Mouse (Mus musculus) MEL (cell line): ENCODE measurements at regions not wholly inside any gene's neighbourhood (a gene's known extent, or its start where the extent isn't known, plus 50 kb on each side); places are given as distances from the start of the nearest gene placed in this dataset.

Source experiments
- MAX ChIP-seq: IDR thresholded peaks from 2 replicates; pipeline ENCODE4 v1.6.1; 2011; ENCODE audit warnings: low read length, improper control_type of control experiment
- POLR2A ChIP-seq, 2 experiments: IDR thresholded peaks; 2 replicates each; pipeline ENCODE4 v1.6.1; 2011 to 2012; ENCODE audit warnings: low read length in 2 of 2, mild to moderate bottlenecking in 2 of 2, control low read depth in 1 of 2, improper control_type of control experiment in 1 of 2, low read depth in 1 of 2, moderate library complexity in 1 of 2; ENCODE audit not compliant: control insufficient read depth in 1 of 2, insufficient read depth in 1 of 2, poor library complexity in 1 of 2

DNA sequence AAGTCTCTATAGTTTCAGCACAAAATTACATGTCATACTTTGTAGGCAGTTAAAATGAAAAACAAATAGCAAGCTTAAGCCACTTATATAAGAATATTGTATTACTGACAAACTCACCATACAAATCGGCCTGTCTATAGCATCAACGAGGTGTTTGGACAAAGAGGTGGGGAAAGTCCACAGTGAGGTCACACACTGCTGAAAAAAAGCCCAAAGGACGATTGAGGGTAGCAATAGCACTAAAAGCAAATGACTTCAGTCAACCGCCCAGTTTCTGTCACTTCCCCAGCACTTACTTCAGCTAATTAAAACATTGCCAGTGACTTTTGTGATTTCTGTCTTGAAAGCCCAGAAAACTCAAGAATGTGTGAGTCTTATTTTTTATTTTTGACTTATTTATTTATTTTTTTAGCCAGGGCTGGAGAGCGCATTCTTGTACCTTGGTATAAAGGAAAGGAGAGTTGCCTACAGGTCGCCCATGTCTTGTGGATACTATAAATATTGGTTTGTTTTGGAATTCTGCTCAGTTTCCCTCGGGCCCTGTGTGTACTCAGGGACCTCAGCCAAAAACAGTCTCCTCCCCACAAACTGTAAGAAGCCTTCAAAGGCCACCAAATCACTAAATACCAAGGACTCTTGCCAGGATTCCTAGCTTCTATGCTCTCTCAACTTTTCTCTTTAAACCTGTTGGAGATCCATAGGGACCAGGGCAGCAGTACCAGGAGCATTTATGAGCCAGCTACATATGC lies 71.2 kb upstream of the 4933415F23Rik start:
- TF ChIP-seq POLR2A (IDR thresholded peaks at IDR 0.05; ENCODE audit: control insufficient read depth in 1 of 2, insufficient read depth in 1 of 2, low read depth in 1 of 2, low read length in 2 of 2, poor library complexity in 1 of 2): no peak
- TF ChIP-seq MAX: no peak
